Mouse (Mus musculus): ENCODE measurements at regions not wholly inside any gene's neighbourhood (a gene's known extent, or its start where the extent isn't known, plus 50 kb on each side); places are given as distances from the start of the nearest gene placed in this dataset.

- no peak for DNase-seq (ENCODE audit: low spot score)
These were observed 152.9 kb upstream of the Mpped2 start for GRCm38 (mm10) chr2:106540176-106540575.

GRCm38 (mm10) chr2:106547117-106547516, 146.0 kb upstream of the Mpped2 start:
- DNase-seq (ENCODE audit: low spot score) = peak; percentile 67

- no peak for DNase-seq (ENCODE audit: low spot score)
These were observed 139.4 kb upstream of the Mpped2 start for GRCm38 (mm10) chr2:106553666-106554065.

- DNase-seq (ENCODE audit: low spot score) = no peak
These were observed 131.4 kb upstream of the Mpped2 start for GRCm38 (mm10) chr2:106561571-106562090.

- DNase-seq (ENCODE audit: low spot score) = no peak
These were observed 122.8 kb upstream of the Mpped2 start for GRCm38 (mm10) chr2:106570226-106570625.

- DNase-seq (ENCODE audit: low spot score) = no peak
These were observed 121.7 kb upstream of the Mpped2 start for GRCm38 (mm10) chr2:106571346-106571745.

GRCm38 (mm10) chr2:106571913-106572312, 121.2 kb upstream of the Mpped2 start:
- DNase-seq (ENCODE audit: low spot score) = no peak

GRCm38 (mm10) chr2:106576746-106577323, 116.2 kb upstream of the Mpped2 start:
- no peak for DNase-seq (ENCODE audit: low spot score)

- DNase-seq (ENCODE audit: low spot score) = no peak
These were observed 115.0 kb upstream of the Mpped2 start for GRCm38 (mm10) chr2:106578062-106578461.

GRCm38 (mm10) chr2:106580663-106581062, 112.4 kb upstream of the Mpped2 start:
- DNase-seq (ENCODE audit: low spot score) = no peak

- DNase-seq (ENCODE audit: low spot score) = no peak
These were observed 71.8 kb upstream of the Mpped2 start for GRCm38 (mm10) chr2:106621251-106621650.

- no peak for DNase-seq (ENCODE audit: low spot score)
These were observed 70.7 kb upstream of the Mpped2 start for GRCm38 (mm10) chr2:106622326-106622725.

- DNase-seq (ENCODE audit: low spot score) = no peak
These were observed 69.4 kb upstream of the Mpped2 start for GRCm38 (mm10) chr2:106623680-106624079.

- DNase-seq (ENCODE audit: low spot score) = no peak
These were observed 61.1 kb upstream of the Mpped2 start for GRCm38 (mm10) chr2:106631986-106632385.
